Mouse (Mus musculus) embryonic facial prominence, embryonic 10.5 days (tissue): ENCODE data around the gene Zfp385c. TPM values are rescaled to one million over a fixed set of nuclear protein-coding genes. Genes with fewer than 3 reads are reported as not detected.
"Not testable (repeated sequence)": the region's sequence is repeated elsewhere in the genome, so short reads cannot be mapped to it uniquely, and the experiment has no call there.

ENCODE experiments used
- DNase-seq: peaks from one replicate; pipeline ENCODE4 v3.0.0-alpha.2; 2017; ENCODE audit warnings: low spot score
- H3K27ac ChIP-seq: fragments of 300-500 bp; sonication (generic); replicated peaks from 2 replicates; pipeline ENCODE4 v1.5.1; 2016; ENCODE audit warnings: mild to moderate bottlenecking
- H3K27me3 ChIP-seq: fragments of 300-500 bp; sonication (generic); replicated peaks from 2 replicates; pipeline ENCODE4 v1.6.1; 2016; ENCODE audit warnings: low read depth, mild to moderate bottlenecking; ENCODE audit not compliant: poor library complexity, severe bottlenecking
- H3K36me3 ChIP-seq: fragments of 300-500 bp; sonication (generic); replicated peaks from 2 replicates; pipeline ENCODE4 v1.6.1; 2016; ENCODE audit warnings: mild to moderate bottlenecking, moderate library complexity
- H3K4me1 ChIP-seq: fragments of 300-500 bp; sonication (generic); 2 replicates; pipeline ENCODE4 v1.6.1; 2016
- H3K4me3 ChIP-seq: fragments of 300-500 bp; sonication (generic); 2 replicates; pipeline ENCODE4 v1.5.1; 2016; ENCODE audit warnings: mild to moderate bottlenecking, moderate library complexity
- H3K9me3 ChIP-seq: fragments of 300-500 bp; sonication (generic); 2 replicates; pipeline ENCODE4 v1.6.1; 2016; ENCODE audit warnings: mild to moderate bottlenecking
- WGBS: fragments of 180-500 bp; shearing (Covaris S2); methylation state at CpG from one replicate; pipeline ENCODE4 v1.1.7; 2016; 5-methylcytosine and 5-hydroxymethylcytosine counted together
- polyA plus RNA-seq: library from polyadenylated mRNA; unstranded; fragments of >200 nt; fragmentation: Nextera tagmentation; extraction: Ambion mirVana; gene quantifications from 2 replicates; pipeline ENCODE4 v1.2.1, GENCODE M21; 2016

Gene Zfp385c
- polyA plus RNA-seq, 1 experiment from 2014 or later, result 1.2 TPM

DNA sequence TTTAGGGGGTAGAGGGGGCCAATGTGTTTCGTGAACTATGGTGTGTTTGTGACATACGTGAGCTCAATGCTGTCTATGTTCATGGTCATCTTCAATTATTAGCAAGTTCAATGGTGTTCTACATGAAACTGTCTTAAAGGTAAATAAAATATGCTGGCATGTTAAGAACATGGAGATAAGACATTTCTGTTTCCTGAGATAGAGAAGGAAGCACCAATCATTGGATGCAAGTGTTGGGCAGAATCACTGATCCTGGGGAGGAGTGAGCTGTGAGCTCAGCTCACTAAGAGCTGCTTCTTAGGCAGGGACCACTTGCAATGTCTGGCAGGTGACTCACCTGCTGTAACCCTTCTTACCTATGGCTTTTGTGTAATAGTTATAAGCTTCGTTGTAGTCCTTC lies 90.9 kb downstream of the Zfp385c start:
- H3K9me3 ChIP-seq, result no peaks in the 10 kb centered on the region
- no peak for DNase-seq
- H3K27ac ChIP-seq, result no peak overlapping the region
- no peaks in the 10 kb centered on the region for H3K4me1 ChIP-seq
- 98% methylated on average over 3 of the region's 3 CpGs for WGBS
- no peak overlapping the region for H3K4me3 ChIP-seq
- peaks cover 91% of the 10 kb centered on the region for H3K36me3 ChIP-seq
- no peaks in the 10 kb centered on the region for H3K27me3 ChIP-seq

DNA sequence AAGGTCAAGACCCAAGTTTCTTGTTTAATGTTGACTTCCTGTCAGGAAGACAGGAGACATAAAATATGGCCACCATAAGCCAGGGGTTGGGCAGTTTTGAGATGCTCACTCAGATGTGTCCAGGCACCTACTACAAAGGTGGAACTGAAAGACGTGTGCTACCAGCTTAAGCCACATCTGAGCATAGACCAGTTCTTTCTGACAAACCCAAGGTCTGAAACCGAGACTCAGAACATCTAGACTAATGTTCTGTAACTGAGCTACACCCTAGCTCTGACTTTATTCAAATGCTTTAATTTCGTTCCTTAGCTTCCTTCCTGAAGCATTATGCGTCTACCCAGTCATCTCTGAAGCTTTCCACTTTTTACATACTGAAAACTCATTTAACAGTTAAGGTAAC lies 94.2 kb downstream of the Zfp385c start:
- Histone ChIP-seq H3K9me3 (no peaks in the 10 kb centered on the region), H3K36me3 (peaks cover 98% of the 10 kb centered on the region), H3K27me3 (no peaks in the 10 kb centered on the region), H3K27ac (no peak overlapping the region), H3K4me3 (no peak overlapping the region), H3K4me1 (no peaks in the 10 kb centered on the region)
- DNase-seq, result no peak
- WGBS, result 89% methylated on average over 4 of the region's 4 CpGs

DNA sequence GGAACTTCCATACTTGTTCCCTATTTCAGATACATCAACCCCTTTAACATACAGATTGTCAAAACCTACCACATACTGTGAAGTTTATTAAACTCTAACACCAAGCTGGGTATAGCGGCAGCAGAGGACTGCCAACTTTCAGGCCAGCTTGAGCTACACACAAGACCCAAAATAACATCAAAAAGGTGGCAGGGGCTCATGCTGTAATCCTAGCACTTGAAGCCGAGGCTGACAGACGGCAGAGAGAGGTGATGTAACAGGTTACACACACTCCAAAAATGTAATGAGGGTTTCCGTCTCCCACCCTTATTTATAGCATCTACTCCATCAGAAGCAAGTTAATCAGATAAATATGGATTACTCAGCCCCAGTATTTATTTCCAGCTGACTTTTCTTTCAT lies 96.7 kb downstream of the Zfp385c start:
- Histone ChIP-seq H3K9me3 (no peaks in the 10 kb centered on the region), H3K27me3 (no peaks in the 10 kb centered on the region), H3K36me3 (peaks cover 100% of the 10 kb centered on the region), H3K4me1 (no peaks in the 10 kb centered on the region), H3K27ac (no peak overlapping the region), H3K4me3 (no peak overlapping the region)
- no peak for DNase-seq
- 91% methylated on average over 4 of the region's 4 CpGs for WGBS

DNA sequence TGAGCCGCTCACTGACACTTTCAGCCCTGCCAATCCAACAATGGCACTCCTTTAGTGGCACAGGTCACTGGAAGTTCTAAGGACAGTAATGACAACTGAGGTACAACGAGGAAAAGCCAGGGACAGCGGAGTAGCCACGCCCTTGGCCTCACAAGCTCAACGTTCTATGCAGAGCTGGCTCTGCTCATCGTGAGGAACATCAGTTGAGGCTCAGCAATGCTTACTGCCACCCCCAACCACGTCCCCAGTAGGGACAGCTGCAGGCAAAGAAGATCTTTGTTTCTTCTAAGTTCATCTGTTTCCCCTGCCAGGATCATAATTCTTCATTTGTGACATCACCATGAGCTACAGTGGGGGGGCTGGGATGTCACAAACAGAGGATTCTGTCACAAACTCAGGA lies 97.6 kb downstream of the Zfp385c start:
- no peaks in the 10 kb centered on the region for H3K27me3 ChIP-seq
- H3K4me3 ChIP-seq, result no peak overlapping the region
- H3K27ac ChIP-seq, result no peak overlapping the region
- 93% methylated on average over 7 of the region's 7 CpGs for WGBS
- peaks cover 100% of the 10 kb centered on the region for H3K36me3 ChIP-seq
- H3K4me1 ChIP-seq, result no peaks in the 10 kb centered on the region
- no peak for DNase-seq
- H3K9me3 ChIP-seq, result no peaks in the 10 kb centered on the region

DNA sequence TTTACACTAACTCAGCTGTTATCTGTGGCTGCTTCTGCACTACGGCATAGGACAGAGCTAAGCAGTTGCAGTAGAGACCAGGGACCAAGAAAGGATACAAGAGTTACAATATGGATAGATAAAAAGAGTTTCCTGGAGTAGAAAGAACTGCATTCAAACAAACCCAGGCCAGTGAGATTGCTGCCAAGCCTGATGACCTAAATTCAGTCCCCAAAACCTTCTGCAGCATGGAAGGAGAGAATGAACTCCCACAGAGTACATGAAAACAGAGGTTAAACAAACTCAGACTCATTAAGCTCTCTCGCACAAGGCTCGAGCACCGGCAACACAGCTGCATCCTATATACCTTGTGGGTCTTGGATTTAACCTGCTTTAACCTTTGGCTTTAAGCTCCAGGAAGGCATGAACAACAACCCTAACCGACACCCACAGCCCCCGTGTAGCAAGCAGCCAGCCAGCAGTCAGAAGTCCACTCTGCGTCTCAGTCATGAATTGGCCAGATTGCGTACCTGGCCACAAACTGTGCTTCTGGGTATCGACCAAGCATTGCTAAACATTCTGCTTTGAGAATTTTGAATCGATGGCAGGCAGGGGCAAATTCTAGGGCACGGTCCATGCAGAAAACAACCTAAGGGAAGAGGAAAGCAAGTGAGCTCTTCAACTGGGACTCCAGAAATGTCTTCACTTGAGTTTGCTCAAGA lies 99.8 kb downstream of the Zfp385c start:
- WGBS, result 87% methylated on average over 11 of the region's 11 CpGs
- H3K27me3 ChIP-seq, result no peaks in the 10 kb centered on the region
- H3K9me3 ChIP-seq, result no peaks in the 10 kb centered on the region
- no peak overlapping the region for H3K4me3 ChIP-seq
- no peak overlapping the region for H3K27ac ChIP-seq
- DNase-seq, result no peak
- H3K36me3 ChIP-seq, result peaks cover 100% of the 10 kb centered on the region
- H3K4me1 ChIP-seq, result no peaks in the 10 kb centered on the region

DNA sequence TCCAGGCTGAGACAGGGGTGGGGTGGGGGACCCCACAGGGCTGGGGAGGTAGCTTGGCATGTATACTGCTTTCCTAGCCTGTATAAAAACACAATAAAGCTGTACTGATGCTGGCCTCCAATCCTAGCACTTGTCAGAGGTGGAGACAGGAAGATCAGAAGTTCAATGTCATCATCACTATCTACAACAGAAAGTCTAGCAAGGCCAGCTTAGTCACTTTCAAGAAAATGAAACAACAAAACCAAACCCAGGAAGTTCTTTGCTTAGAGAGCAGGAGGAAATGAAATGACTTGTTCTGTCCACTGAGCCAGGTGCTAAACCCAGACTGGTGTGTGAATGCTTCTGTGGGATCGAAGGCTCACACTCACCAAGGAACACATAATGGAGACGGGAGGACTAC lies 103.8 kb downstream of the Zfp385c start:
- no peak for DNase-seq
- no peak overlapping the region for H3K27ac ChIP-seq
- H3K4me3 ChIP-seq, result no peak overlapping the region
- H3K36me3 ChIP-seq, result peaks cover 100% of the 10 kb centered on the region
- no peaks in the 10 kb centered on the region for H3K27me3 ChIP-seq
- 94% methylated on average over 2 of the region's 2 CpGs for WGBS
- no peaks in the 10 kb centered on the region for H3K4me1 ChIP-seq
- no peaks in the 10 kb centered on the region for H3K9me3 ChIP-seq

DNA sequence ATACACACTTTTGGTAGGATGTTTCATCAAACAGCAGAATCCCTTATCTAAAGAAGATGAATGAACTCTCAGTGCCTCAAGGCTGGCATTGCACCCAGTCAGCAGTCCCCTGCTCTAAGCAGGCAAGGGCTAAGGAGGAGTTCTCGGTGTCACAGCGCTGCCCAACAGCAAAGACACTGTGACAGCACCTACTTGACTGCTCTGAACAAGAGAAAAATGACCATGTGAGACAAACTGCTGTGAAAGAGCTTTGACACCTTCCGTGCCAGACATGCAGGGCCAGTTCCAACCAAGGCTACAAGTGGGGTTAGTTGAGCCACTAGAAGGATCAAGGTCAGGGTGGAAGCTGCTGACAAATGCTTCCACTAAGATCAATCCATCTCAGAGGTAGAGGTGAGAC lies 107.1 kb downstream of the Zfp385c start:
- Histone ChIP-seq H3K27ac (no peak overlapping the region), H3K4me1 (no peaks in the 10 kb centered on the region), H3K4me3 (no peak overlapping the region), H3K9me3 (no peaks in the 10 kb centered on the region), H3K27me3 (no peaks in the 10 kb centered on the region), H3K36me3 (peaks cover 100% of the 10 kb centered on the region)
- no peak for DNase-seq
- 97% methylated on average over 3 of the region's 3 CpGs for WGBS

DNA sequence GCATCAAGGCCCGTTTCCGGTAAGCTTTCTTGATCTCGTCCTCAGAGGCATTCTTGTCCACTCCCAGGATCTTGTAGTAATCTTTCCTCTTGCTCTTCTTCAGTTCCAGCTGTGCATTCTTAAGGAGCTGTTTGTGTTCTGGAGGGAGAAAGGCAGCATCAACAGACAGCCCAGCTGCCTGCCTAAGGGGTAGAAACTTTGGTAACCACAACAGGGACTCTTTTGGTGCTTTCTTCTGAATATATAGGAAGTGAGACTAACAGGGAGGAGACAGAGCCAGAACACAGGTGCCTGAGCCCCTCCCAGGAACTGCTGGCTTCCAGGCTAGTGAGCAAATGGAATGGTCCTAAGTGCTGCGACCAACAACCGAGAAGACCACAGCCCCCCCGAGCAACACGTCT lies 107.7 kb downstream of the Zfp385c start:
- H3K27me3 ChIP-seq, result no peaks in the 10 kb centered on the region
- peaks cover 100% of the 10 kb centered on the region for H3K36me3 ChIP-seq
- H3K4me3 ChIP-seq, result no peak overlapping the region
- no peaks in the 10 kb centered on the region for H3K9me3 ChIP-seq
- DNase-seq, result no peak
- no peak overlapping the region for H3K27ac ChIP-seq
- 92% methylated on average over 7 of the region's 7 CpGs for WGBS
- no peaks in the 10 kb centered on the region for H3K4me1 ChIP-seq

DNA sequence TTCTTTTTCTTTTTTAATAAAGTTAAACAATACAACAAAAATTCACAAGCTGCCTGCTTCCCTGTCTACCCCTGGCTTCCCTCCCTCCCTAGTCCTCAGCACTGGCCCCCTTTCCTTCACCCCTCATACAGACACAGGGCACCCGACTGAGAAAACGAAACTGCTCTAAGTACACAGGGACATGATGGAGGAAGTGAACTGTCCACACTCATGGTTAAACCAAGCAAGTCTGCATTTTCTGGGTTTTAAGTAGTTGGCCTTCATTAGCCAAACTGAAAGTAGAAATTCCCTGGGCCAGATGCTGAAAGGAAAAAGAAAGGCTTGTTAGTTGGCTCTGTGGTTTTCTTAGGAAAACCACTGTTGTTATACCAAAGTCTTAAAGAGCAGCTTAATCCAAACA lies 109.4 kb downstream of the Zfp385c start:
- no peak overlapping the region for H3K4me3 ChIP-seq
- H3K4me1 ChIP-seq, result no peaks in the 10 kb centered on the region
- peaks cover 100% of the 10 kb centered on the region for H3K36me3 ChIP-seq
- 93% methylated on average over 2 of the region's 2 CpGs for WGBS
- DNase-seq, result no peak
- no peak overlapping the region for H3K27ac ChIP-seq
- no peaks in the 10 kb centered on the region for H3K27me3 ChIP-seq
- no peaks in the 10 kb centered on the region for H3K9me3 ChIP-seq

DNA sequence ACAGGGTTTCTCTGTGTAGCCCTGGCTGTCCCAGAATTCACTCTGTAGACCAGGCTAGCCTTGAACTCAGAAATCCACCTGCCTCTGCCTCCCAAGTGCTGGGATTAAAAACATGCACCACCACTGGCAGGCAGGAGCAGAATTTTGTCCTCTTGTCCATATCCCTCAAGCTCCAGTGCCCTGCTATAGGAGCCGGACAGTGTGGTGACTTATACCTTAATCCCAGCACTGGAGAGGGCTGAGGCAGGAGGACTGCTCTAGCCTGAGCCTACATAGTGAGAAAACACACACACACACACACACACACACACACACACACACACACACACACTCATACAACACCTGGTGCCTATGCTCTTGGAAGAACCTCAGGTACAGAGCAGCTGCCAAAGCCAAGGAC lies 109.8 kb downstream of the Zfp385c start:
- not testable (repeated sequence) for H3K27ac ChIP-seq, H3K4me1 ChIP-seq, H3K9me3 ChIP-seq, H3K4me3 ChIP-seq, H3K27me3 ChIP-seq, DNase-seq
- 94% methylated on average over 1 of the region's 1 CpGs for WGBS
- peaks cover 98% of the 10 kb centered on the region for H3K36me3 ChIP-seq

DNA sequence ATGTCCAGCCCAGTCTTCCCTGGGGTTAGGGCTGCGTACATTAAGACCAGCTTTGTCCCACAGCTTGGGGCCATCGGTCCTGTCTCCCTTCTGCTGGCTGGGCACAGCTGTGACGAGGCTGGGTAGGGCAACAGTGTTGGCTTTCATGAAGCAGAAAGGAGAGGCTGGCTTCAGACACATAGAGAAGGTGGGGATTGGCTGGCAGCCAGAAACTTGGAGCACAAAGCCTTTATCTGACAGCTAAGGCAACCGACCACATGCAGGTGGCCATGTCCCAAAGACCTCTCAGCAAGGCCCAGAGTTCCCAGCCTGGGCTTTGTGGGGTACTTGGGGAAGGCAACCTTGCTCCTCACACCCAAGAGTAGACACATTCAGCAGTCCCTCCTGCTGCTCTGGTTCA lies 110.5 kb downstream of the Zfp385c start:
- Histone ChIP-seq H3K36me3 (peaks cover 98% of the 10 kb centered on the region), H3K27ac (no peak overlapping the region), H3K9me3 (no peaks in the 10 kb centered on the region), H3K4me3 (no peak overlapping the region), H3K27me3 (0 out of 2 replicates have a peak, but pooled peaks cover under 1% of the 10 kb centered on the region), H3K4me1 (no peaks in the 10 kb centered on the region)
- DNase-seq, result no peak
- 93% methylated on average over 4 of the region's 4 CpGs for WGBS

DNA sequence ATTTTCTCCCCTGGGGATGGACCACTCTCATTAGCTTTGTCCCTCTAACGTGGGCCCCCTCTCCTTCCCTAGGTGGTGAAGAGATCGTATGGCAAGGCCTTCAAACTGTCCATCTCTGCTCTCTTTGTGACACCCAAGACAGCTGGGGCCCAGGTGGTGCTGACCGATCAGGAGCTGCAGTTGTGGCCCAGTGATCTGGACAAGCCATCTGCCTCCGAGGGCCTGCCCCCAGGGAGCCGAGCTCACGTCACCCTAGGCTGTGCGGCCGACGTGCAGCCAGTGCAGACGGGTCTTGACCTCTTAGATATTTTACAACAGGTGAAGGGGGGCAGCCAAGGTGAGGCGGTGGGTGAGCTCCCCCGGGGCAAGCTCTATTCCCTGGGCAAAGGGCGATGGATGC lies 112.0 kb downstream of the Zfp385c start:
- 90% methylated on average over 13 of the region's 13 CpGs for WGBS
- Histone ChIP-seq H3K4me3 (no peak overlapping the region), H3K27ac (no peak overlapping the region), H3K9me3 (no peaks in the 10 kb centered on the region), H3K4me1 (peaks cover 10% of the 10 kb centered on the region), H3K27me3 (peaks cover 15% of the 10 kb centered on the region), H3K36me3 (peaks cover 89% of the 10 kb centered on the region)
- DNase-seq, result no peak

DNA sequence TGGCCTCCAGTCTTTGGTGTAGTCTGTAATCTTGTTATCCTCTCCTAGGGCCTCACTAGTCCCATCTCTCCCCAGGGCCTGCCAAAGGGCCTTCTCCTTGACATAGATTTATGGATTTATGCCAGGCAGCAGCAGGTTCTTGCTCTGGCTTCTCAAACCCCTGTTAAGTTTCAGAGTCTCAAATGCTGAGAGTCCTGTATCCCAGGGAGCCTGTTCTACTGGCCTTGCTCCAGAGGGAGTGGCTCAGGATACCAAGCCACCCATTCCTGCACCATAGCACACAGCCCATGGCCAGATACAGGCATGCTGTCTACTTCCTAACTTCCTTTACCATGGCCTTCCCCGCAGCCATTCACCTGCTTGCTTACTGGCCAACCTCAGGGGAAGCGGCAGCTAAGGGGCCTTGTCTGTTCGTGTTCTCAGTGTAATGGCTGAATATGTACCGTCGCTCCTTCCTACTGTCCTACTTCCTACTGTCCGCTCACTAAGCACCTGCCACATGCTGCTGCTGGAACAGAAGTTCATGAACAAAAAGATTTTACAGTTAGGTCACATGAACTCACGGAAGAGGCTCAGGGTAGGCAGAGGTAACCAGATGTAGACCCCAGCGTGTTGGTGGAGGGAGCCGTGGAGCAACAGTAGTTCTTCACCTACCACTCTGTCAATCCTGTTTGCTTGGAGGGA lies 113.0 kb downstream of the Zfp385c start:
- Histone ChIP-seq H3K27ac (no peak overlapping the region), H3K4me3 (no peak overlapping the region), H3K36me3 (peaks cover 79% of the 10 kb centered on the region), H3K9me3 (no peaks in the 10 kb centered on the region), H3K27me3 (peaks cover 15% of the 10 kb centered on the region), H3K4me1 (peaks cover 17% of the 10 kb centered on the region)
- 93% methylated on average over 9 of the region's 9 CpGs for WGBS
- DNase-seq, result no peak
